Mouse (Mus musculus) myocyte (in vitro differentiated cells): Measurements from ENCODE around the gene Dscaml1.

ENCODE experiments used
- E2F4 ChIP-seq: IDR thresholded peaks from one replicate; pipeline ENCODE4 v1.6.1; 2011; ENCODE audit warnings: mild to moderate bottlenecking, control low read depth, moderate library complexity; ENCODE audit not compliant: insufficient read depth
- MAX ChIP-seq: IDR thresholded peaks from one replicate; pipeline ENCODE4 v1.6.1; 2011; ENCODE audit warnings: low read depth, mild to moderate bottlenecking, control low read depth
- POLR2A ChIP-seq: IDR thresholded peaks from one replicate; pipeline ENCODE4 v1.6.1; 2011; ENCODE audit warnings: low read depth, mild to moderate bottlenecking, control low read depth, moderate library complexity; ENCODE audit not compliant: insufficient read length
- POLR2AphosphoS2 ChIP-seq: IDR thresholded peaks from one replicate; pipeline ENCODE4 v1.6.1; 2011; ENCODE audit warnings: low read depth, control low read depth; ENCODE audit not compliant: insufficient read length
- TCF3 ChIP-seq: IDR thresholded peaks from one replicate; pipeline ENCODE4 v1.6.1; 2011; ENCODE audit warnings: low read depth, control low read depth; ENCODE audit not compliant: insufficient read length

DNA sequence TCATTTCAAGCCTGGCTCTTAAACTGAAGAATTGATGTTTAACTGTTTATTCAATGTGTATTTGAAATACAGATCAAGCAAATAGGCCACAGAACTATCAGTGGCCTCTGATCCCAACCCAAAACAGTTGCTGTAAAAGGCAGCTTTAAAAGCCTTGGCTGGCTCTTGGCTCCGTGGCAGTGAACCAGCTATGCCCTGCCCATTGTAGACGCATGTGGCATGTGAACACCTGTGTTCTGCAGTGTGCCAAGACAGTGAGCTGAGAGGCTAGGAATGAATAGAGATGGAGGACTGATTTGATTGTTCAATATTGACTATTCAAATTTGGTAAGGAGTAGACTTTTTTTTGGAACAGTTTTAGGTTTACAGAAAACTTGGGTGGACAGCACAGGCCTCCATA lies 49.5 kb upstream of the Dscaml1 start:
- TF ChIP-seq POLR2A (no peak), POLR2AphosphoS2 (no peak), MAX (no peak), E2F4 (no peak), TCF3 (no peak)
